Mouse (Mus musculus) CD8-positive naive resting alpha-beta T cell, adult 2 months (primary cell): ENCODE measurements around the gene Hyal1.

Experiments used
- DNase-seq, 2 experiments: peaks; one replicate each; pipeline ENCODE4 v3.0.0; 2022; ENCODE audit warnings: low read depth in 2 of 2, low spot score in 2 of 2

Hyal1 gene

DNA sequence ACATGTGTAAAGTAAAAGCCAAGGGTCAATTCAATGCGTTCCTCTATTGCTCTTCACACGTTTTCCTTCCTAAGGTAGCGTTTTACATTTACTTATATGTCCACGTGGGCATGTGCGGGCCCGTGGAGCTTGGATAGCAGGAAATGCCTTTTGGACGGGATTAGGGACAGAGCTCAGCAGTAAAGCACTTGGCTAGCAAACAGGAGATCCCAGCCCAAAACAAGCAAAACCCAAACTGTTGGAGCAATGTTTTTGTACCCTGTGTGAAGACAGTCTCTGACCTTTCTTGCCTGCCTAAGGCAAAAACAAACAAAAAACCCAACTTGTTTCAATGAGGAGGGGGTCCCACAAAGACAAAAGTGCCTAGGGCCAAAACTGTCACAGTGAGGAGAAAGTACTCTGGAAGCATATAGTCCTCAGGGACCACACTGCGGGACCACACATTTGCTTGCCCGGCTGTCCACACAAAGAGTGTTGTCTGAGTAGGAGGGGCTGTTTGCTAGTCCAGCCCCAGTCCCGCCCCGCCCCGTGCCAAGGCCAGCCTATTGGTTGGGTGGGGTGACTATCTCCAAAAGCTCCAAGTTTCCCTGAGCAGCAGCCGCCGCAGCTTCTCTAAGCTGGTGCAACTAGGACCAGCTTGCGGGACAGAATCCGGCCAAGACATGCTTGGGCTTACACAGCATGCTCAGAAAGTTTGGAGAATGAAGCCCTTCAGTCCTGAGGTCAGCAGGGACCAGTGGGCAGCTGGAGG lies at the start of gene Hyal1:
Gene Hyal1, plus strand, starts transcription at position 571 of the 751 bp plus-strand sequence.
- no peak for DNase-seq

DNA sequence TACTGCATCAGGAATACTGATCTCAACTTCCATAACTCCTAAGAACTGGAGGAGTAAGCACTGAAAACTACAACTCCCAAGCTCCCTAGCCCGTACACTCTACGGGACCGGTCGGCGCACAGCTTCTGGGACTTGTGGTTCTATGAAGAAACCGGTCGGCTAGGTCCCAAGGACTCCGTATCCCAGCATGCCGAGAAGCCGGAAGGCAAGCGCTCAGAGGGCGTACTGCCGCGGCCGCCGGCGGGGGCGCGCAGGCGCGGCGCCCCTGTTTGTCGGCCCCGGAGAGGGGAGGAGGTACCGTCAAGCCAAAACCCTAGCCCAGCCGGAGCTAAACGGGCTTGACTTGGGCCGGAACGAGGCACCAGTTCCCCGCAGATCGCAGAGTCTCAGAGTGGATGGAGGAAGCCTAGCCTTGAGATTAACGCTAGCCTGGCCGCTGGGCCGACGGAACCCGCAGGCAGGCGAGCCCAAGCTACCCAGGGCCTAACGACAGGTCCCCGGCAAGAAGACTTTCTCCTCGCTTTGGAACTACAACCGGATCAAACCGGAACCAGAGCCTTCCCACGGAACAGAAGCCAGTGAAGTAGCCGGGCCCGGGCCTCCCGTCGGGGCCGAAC lies 42.8 kb upstream of the Hyal1 start, which contains the start of gene Tmem115:
Gene Tmem115, plus strand, starts transcription at position 155 of the 617 bp plus-strand sequence.
- DNase-seq = peak; percentile 85 to 87

DNA sequence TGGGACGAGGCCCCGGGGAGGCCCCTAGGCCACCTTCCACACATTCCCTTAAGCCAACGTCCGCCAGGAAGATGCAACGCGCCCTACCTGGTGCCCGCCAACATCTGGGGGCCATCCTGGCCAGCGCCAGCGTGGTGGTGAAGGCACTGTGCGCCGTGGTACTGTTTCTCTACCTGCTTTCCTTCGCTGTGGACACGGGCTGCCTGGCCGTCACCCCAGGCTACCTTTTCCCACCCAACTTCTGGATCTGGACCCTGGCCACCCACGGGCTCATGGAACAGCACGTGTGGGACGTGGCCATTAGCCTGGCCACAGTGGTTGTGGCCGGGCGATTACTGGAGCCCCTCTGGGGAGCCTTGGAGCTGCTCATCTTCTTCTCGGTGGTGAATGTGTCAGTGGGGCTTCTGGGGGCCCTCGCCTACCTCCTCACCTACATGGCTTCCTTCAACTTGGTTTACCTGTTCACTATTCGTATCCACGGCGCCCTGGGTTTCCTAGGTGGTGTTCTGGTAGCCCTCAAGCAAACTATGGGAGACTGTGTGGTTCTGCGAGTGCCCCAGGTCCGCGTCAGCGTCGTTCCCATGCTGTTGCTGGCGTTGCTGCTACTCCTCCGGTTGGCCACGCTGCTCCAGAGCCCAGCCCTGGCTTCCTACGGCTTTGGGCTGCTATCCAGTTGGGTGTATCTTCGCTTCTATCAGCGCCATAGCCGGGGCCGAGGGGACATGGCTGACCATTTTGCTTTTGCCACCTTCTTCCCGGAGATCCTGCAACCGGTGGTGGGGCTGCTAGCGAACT lies 42.1 kb upstream of the Hyal1 start:
- no peak for DNase-seq

DNA sequence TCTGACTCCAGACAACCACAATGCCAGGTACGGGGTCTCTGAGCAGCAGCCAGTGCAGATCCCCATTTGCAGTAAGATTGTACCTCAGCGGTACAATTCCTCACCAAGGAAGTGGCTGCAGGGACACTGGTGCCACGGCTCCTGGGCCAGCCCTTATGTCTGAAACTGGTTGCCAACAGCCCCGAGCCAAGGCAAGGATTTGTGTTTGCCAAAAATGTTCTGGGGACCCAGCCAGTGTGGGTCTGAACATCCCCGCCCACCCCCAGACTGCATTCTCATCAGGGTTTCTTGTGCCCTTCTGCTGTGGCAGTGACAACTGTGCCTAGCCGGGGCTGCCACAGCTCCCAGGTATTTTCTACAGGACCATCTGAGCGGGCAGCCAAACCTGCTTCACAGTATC lies 38.5 kb upstream of the Hyal1 start:
- no peak for DNase-seq

DNA sequence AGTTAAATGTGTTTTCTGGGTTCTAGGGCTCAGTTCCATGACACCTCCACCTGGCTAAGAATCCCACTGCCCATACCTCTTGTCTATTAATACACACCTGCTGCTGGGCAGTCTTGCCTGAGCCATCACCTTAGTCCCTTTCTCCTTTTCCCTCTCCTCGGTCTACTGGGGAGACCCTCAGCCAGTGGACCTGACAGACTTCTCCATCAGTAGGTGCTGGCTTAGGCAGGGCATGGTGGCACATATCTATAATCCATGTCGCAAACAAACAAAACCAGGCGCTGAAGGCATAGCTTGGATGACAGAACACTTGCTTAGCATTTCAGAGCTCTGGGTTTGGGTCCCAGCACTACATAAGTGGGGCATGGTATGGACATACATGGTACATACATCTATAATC lies 38.0 kb upstream of the Hyal1 start:
- no peak for DNase-seq

DNA sequence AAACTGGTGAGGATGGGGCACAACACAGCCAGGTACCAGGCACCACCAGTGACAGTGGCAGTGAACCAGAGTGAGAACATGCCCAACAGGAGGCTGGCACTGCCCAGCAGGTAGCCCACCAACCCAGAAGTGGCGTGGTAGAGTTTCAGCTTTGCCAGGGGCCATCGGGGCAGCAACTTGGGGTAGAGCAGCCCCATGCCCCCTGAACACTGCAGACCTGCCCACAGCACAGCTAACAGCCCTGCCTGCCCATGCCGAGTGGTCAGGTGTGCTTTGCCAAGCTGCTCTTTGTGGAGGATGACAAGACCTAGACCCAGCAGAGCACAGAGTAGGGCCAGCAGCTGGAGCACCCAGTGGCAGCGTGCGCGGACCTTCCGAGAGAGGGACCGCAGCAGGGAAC lies 36.8 kb upstream of the Hyal1 start:
- DNase-seq = no peak

DNA sequence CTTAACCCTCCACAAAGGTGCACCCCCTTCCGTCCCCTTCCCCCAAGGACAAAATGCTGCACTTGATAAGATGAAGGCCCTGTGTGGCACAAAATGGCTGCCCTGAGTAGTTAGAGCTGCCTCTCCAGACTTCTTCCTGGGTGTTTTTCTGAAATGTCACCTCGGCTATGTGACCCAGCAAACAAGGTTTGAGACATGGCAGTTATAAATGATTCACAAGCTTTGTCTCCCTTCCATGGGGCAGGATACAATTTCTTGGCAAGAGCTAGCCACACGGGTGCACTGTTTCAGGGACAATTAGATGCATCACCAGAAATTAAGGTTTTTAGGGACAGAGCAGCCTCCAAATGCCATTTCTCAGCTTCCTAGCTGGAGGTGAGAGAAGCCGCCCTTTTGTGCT lies 36.3 kb upstream of the Hyal1 start:
- DNase-seq = no peak

DNA sequence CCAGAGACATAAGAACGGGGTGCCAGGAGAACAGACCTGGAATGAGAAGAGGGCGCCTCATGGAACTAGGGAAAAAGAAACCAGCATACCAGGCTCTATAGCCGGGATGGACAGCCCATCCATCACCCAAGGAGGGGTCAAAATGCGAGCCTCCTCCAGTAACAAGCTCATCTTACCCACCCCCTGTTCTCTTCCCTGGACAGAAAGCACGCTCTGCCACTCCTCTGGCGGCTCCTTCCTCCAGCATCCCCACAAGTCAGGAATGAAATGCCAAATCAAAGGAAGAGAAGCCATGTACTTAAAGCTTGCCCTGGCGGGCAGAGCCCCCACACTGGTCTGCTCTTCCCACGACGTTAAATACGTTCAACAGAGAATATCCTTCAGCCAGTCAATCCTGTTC lies 35.7 kb upstream of the Hyal1 start:
- no peak for DNase-seq

DNA sequence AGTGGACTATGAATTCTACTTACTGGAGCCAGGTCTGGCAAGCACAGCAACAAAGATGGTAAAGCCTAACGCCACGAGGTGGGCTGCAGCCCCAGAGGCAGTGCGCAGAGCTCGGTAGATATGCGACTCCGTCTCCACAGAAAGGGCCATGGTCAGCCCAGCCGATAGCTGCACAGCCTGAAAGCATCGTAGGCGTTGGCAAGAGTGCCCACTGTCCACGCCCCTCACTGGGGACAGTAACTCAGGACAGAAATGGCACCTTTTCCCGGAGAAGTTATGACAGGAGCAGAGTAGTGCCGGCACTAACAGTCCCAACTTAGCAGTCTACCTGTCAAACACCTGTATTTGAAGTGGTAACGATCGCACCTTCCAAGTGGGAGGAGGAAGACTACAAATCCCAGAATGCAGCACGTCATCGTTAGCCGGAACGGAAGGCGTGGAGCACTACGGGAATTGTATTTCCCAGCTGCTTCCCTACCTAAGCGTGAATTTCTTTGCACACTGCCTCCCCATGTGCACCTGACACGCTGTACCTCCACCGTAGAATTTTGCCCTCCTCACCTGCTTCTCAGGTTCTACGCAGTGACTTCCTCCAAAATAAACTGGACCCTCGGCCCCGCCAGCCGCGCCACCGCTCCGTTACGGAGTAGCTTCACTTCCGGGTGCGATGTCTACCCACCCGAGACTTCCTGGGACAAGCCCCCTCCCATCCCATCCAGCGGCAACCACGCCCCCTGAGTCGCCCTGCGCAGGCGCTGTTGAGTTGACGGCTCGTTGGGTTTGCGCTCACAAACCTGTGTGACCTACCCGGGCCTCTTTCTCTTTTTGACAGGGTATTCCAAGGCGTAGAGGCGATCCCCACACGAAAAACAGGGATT lies 35.0 kb upstream of the Hyal1 start, which contains the start of the genes Cyb561d2 and Nprl2:
Gene Cyb561d2, minus strand, starts transcription at position 720 of the 878 bp plus-strand sequence.
Gene Nprl2, plus strand, starts transcription at position 753 of the 878 bp plus-strand sequence.
- DNase-seq = peak; percentile 88 to 95

DNA sequence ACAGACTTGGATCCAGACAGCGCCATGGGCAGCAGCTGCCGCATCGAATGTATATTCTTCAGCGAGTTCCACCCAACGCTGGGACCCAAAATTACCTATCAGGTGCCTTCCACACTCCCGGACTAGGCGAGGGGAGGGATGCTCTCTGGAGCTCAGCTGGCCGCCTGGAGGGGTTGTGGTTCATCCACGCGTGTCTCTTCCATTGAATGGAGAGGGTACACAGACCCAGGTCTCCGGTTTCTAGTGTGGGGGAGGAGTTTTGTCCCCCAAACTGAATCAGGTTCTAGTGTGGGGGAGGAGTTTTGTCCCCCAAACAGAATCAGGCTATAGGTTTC lies 34.4 kb upstream of the Hyal1 start:
- no peak for DNase-seq

DNA sequence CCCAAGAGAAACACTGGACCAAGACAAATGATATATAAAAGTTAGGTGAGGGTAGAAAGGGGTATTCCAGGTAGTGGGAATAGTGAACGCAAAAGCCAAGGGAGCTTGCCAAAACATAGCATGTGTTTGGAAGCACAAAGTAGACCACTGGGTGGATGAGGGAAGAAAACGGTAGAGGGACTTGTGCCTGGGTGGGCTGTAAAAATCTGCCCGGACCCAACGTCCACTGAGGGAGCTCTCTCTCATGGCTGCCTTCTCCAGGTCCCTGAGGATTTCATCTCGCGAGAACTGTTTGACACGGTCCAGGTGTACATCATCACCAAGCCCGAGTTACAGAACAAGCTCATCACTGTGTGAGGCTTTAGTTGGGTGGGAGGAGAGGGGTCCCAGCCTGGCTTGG lies 34.0 kb upstream of the Hyal1 start:
- no peak for DNase-seq

DNA sequence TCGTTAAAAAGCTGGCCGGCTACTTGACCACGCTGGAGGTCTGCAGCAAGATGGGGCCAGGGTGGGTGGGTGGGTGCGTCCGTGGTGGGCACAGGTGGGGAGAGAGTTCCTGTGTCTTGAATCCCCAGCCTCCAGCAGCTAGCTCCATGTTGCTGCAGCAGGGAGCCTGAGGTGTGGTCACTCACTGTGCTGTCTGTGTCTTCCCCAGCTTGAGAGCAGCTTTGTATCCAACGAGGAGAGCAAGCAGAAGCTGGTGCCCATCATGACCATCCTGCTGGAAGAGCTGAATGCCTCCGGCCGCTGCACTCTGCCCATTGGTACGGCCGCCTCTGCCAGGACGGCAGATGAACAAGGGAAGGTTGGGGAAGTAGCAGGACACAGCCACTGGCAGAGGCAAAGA lies 33.4 kb upstream of the Hyal1 start:
- no peak for DNase-seq

DNA sequence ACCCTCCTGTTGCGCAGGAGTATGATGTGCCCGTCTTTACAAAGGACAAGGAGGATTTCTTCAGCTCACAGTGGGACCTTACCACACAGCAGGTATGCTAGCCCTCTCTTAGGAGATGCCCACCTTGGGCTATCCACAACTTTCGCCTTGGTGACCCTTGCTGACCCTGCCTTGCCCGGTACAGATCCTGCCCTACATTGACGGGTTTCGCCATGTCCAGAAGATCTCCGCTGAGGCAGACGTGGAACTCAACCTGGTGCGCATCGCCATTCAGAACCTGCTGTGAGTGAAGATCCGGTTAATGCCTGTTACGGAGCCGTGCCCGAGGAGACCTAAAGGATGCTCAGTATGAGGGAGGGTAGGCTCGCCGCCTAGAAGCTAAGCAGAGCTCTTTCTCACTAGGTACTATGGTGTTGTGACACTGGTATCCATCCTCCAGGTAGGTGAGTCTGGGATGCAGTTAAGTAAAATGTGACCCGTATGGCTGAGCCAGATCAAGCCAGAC lies 32.5 kb upstream of the Hyal1 start:
- no peak for DNase-seq

DNA sequence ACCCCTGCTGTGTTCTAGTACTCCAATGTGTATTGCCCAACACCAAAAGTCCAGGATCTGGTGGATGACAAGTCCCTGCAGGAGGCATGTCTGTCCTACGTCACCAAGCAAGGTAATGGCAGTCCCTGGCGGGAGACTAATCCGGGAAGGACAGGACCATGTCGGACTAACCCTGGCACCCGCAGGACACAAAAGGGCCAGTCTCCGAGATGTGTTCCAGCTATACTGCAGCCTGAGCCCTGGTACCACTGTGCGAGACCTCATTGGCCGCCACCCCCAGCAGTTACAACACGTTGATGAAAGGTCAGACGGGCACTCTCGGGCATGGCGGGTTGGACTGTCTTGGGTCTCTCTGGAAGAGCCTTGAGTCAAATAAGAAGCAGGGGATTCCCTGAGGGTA lies 32.0 kb upstream of the Hyal1 start:
- no peak for DNase-seq

DNA sequence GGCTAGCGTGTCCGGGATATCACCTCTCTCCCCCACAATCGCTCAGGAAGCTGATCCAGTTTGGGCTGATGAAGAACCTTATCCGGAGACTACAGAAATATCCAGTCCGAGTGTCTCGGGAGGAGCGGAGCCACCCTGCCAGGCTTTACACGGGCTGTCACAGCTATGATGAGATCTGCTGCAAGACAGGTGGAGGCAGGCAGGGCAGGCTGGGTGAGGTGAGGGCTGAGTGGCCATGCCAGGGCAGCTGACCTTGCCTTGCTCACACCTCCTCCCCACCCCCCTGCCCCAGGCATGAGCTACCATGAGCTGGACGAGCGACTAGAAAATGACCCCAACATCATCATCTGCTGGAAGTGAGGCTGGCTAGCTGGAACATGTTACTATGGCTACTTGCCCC lies 31.5 kb upstream of the Hyal1 start:
- no peak for DNase-seq

DNA sequence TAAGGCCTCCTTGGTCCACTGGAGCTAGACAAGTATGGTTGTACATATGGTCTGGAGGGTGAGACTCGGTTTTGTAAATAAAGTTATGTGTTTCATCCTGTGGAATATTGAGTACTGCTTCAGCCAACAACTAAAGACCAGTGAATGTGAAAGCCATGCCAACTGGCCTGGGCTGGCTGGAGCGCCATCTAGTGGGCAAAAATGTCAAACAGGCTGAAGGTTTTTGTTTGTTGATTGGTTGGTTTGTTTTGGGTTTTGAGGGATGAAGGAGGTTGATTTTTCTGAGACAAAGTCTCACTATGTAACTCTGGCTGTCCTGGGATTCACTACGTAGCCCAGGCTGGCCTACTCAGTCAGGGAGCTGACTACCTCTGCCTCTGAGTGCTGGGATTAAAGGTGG lies 31.1 kb upstream of the Hyal1 start:
- DNase-seq = peak; percentile 74 to 84

DNA sequence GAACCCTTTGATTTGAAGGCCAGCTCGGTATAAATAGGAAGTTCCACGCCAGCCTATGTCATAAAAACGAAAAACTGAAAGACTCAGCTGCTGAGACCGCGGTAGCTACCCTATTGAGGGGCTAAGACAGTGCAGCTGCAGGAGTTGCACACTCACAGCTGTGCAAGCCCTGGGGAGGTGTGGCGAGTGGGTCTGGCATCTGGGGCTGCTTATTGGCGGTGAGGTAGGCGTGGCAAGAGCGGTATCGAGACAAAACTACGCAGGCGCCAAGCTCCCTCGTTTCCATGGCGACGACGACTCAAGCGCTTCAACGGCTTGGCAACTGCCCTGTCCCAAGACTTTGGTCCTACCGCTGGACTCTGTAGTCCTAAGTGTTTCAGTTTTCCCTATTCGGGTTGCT lies 29.7 kb upstream of the Hyal1 start, which contains the start of gene Zmynd10:
Gene Zmynd10, plus strand, starts transcription at position 273 of the 400 bp plus-strand sequence.
- peak in 1 of 2 experiments; percentile 39 for DNase-seq

DNA sequence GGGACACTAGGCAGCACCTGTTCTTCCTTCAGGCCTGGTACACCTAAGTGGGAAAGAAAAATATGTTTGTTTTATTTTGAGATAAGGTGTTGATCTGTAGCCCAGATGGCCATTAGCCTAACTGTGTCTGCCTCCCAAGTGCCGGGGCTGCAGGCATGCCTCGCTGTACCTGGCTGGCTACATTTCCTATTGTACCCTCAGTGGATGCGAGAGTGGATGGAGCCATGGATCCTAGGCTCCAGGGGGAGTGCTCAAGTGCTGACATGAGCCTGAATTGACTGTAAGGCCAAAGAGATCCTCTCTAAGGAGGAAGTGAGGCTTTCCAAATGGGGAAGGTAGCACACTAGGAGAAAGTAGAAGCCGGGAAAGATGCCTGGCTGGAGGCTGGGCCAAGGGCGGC lies 28.8 kb upstream of the Hyal1 start:
- DNase-seq = no peak

DNA sequence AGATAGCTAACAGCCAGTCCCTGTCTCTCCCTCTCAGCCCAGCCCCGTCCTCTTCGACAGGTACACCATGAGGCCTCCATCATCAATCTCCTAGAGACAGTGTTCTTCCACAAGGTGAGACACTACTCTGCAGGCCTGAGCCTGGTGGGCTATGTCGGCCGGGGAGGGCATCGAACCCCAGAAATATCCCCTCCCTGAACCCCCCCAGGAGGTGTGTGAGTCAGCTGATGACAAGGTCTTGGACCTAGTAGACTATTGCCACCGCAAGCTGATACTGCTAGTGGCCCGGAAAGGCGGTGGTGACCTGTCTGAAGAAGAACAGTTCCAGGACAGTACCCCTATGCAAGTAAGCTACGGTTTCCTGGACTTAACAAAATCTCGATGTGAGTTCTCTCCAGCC lies 27.9 kb upstream of the Hyal1 start:
- no peak for DNase-seq

DNA sequence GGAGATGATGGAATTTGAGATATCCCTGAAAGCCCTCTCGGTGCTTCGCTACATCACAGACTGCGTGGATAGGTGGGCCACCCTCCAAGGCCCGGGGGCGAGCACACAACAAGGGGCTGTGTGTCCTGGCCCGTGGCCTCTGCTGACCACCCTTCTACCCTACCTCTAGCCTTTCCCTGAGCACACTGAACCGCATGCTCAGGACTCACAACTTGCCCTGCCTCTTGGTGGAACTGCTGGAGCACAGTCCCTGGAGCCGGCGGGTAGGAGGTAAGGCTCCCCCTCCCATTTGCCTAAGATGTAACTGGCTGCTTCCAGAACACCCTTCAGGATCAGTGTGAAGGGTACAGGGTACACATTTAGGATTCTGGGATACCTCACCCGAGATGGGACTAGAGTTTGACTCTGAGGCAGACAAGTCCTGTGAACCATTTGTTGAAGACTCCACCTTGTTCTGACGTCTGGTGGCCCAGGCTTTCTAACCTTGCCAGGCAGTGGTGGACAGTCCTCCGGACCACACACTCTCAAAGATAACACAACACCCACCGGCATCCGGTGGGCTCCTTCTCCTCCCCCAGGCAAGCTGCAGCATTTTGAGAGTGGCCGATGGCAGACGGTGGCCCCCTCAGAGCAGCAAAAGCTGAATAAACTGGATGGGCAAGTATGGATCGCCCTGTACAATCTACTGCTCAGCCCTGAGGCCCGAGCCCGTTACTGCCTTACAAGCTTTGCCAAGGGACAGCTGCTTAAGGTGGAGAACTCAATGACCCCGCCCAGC lies 27.2 kb upstream of the Hyal1 start:
- DNase-seq = no peak
